Mouse (Mus musculus): ENCODE measurements around the gene Ntsr2.
"Not testable (repeated sequence)": the region's sequence is repeated elsewhere in the genome, so short reads cannot be mapped to it uniquely, and the experiment has no call there.

Gene Ntsr2

DNA sequence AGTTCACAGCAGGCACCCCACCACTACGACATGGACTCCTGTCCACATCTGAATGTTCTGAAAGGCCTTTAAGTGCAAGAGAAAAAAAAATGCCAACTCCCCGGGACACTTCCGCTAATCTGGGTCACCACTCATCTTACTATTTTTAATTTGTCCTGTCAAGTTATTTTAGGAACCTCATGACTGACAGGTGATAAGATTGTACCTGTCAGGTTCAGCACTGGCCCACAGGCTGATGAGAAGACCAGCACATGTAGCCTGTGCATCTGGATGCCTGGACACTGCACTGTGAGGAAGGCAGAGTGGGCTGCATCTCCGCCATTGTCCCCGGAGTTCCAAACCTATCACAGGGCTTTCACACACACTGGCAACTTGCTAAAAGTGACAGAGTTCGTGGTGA is 3.4 kb upstream of the Ntsr2 start:
- no peak for DNase-seq

DNA sequence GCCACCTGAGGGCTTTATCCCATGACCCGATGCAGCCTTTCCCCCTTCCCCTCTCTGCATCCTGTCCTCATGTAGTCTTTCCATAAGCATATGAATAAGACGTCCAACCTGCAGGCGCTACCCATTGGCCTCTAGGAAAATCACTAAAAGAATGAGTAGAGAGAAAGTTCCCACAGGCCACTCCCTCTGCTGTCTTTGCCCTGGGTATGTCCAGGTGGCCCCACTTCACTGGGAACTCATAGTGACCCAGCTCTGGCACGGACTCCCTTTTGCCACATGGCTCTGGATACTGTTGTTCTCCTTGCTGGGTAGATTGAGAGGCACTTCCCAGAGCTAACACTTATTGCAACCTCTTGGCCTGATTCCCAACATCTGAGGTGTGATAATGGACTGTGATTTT is 2.4 kb downstream of the Ntsr2 start:
- no peak for DNase-seq

- peak; percentile 28 for DNase-seq
Observed at GRCm38 (mm10) chr12:16656906-16657875, 4.0 kb downstream of the Ntsr2 start.

- DNase-seq = no peak
Observed at GRCm38 (mm10) chr12:16661459-16661858, 8.3 kb downstream of the Ntsr2 start.

DNA sequence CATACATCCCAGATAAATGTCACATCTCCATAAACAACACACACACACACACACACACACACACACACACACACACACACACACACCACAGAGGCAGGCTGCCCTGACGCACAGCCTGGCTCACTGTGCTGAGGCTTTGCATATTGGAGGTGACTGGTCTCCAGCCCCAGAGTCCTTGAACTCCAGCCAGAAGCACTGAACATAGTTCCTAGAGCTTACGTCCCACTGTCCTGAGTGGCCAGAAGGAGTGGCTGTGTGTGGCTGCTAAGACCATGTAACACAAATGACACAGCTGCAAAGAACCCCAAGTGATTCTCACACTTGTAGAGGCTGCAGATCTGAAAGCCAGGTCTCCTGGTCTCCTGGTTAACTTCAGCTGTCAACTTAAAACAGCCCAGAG is 8.8 kb downstream of the Ntsr2 start:
- DNase-seq = no peak

DNA sequence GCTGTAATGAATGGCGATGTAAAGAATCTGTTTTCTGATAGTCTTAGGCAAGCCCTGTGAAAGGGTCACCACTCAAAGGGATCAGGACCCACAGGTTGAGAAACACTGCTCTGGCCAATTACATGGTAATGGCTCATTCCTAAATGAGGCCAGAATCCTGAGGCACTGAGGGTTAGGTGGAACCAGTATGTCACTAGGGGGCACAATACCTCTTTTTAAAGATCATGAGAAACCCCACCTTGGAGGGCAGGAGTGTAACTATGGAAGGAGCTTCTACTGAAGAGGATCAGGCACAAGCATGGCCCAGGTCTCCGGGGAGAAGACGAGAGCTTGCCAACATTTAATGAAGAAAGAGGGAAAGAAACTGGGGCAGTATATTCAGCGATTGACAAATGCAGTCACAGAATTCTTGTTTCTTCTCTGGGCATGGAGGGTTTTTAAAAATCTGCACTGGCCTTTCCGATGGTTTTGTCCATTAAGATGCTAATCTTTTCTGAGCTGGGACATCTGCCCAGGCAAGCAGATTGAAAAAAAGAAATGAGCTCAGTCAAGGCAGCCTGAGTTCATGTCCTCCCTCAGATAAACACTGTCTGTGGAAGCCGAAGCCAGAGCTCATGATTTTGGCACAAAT is 9.9 kb downstream of the Ntsr2 start:
- DNase-seq = no peak

- no peak for DNase-seq
Observed at GRCm38 (mm10) chr12:16665022-16665421, 11.8 kb downstream of the Ntsr2 start.

DNA sequence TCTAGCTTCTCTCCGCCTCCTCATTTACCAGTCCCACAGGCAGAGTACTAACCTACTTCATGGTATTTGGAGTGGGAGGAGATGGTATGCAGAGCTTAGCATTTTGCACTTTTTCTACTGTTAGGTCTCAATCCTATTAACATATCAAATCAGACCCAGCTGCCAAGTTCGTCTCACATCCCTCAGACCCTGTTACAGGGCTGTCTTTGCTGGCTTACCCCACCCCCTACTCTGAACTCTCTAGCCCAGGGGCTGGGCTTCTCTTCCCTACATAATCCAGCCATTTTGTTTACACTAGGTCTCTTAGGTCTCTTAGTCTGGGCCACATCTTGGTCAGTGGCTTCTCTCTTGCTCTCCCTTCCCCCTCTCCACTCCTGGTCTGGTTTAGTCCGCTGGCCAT is 16.0 kb downstream of the Ntsr2 start:
- DNase-seq = no peak

- DNase-seq = no peak
Observed at GRCm38 (mm10) chr12:16672246-16672645, 19.1 kb downstream of the Ntsr2 start.

- no peak for DNase-seq
Observed at GRCm38 (mm10) chr12:16690631-16691030, 37.4 kb downstream of the Ntsr2 start.

GRCm38 (mm10) chr12:16694783-16695182 is 41.6 kb downstream of the Ntsr2 start:
- DNase-seq = no peak

- DNase-seq = not testable (repeated sequence)
Observed at GRCm38 (mm10) chr12:16695252-16695651, 42.1 kb downstream of the Ntsr2 start.

- no peak for DNase-seq
Observed at GRCm38 (mm10) chr12:16696146-16696545, 43.0 kb downstream of the Ntsr2 start.

- no peak for DNase-seq
Observed at GRCm38 (mm10) chr12:16698691-16699090, 45.5 kb downstream of the Ntsr2 start.

Measured in right cerebral cortex, postnatal 25 days (tissue).